Mouse (Mus musculus) midbrain, embryonic 10.5 days (tissue): ENCODE data around the gene Cyp2u1. TPM values are rescaled to one million over a fixed set of nuclear protein-coding genes. Genes with fewer than 3 reads are reported as not detected.

Experiments
- DNase-seq: peaks from one replicate; pipeline ENCODE4 v3.0.0-alpha.2; 2017; ENCODE audit warnings: low spot score
- H3K27ac ChIP-seq: fragments of 300-500 bp; sonication (generic); replicated peaks from 2 replicates; pipeline ENCODE4 v1.5.1; 2016; ENCODE audit warnings: mild to moderate bottlenecking
- H3K27me3 ChIP-seq: fragments of 300-500 bp; sonication (generic); 2 replicates; pipeline ENCODE4 v1.6.1; 2016; ENCODE audit warnings: low read depth, mild to moderate bottlenecking; ENCODE audit not compliant: poor library complexity, severe bottlenecking
- H3K36me3 ChIP-seq: fragments of 300-500 bp; sonication (generic); 2 replicates; pipeline ENCODE4 v1.6.1; 2016; ENCODE audit warnings: mild to moderate bottlenecking, moderate library complexity
- H3K4me1 ChIP-seq: fragments of 300-500 bp; sonication (generic); 2 replicates; pipeline ENCODE4 v1.6.1; 2016
- H3K4me3 ChIP-seq: fragments of 300-500 bp; sonication (generic); 2 replicates; pipeline ENCODE4 v1.5.1; 2016; ENCODE audit warnings: mild to moderate bottlenecking, moderate library complexity
- H3K9me3 ChIP-seq: fragments of 300-500 bp; sonication (generic); replicated peaks from 2 replicates; pipeline ENCODE4 v1.6.1; 2016; ENCODE audit warnings: mild to moderate bottlenecking
- WGBS: fragments of 180-500 bp; shearing (Covaris S2); methylation state at CpG from one replicate; pipeline ENCODE4 v1.1.7; 2016; 5-methylcytosine and 5-hydroxymethylcytosine counted together
- polyA plus RNA-seq: library from polyadenylated mRNA; unstranded; fragments of >200 nt; fragmentation: Nextera tagmentation; extraction: Ambion mirVana; gene quantifications from 2 replicates; pipeline ENCODE4 v1.2.1, GENCODE M21; 2016

Cyp2u1 gene
- polyA plus RNA-seq, 1 experiment from 2014 or later, result 1.2 TPM

DNA sequence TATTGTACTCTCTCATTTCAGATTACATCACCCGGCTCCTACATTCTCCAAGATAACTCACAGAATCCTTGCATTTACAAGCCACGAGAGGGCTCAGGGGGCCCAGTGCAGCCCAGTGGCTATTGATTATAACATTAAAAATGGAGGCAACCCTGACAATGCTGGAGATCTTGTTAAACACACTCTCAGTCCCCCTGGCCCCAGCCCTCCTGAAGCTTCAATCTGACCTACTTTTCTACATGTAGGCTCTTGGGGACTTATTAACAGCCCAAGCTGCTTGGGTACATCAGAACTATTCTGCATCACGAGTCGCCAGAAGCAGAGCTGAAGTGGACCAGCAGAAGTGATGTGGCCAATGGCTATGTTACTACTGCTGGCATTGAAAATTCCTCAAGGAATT is 23.6 kb upstream of the Cyp2u1 start:
- no peaks in the 10 kb centered on the region for H3K4me1 ChIP-seq
- no peak overlapping the region for H3K4me3 ChIP-seq
- no peaks in the 10 kb centered on the region for H3K9me3 ChIP-seq
- DNase-seq, result no peak
- H3K27me3 ChIP-seq, result no peaks in the 10 kb centered on the region
- 92% methylated on average over 4 of the region's 4 CpGs for WGBS
- no peaks in the 10 kb centered on the region for H3K36me3 ChIP-seq
- H3K27ac ChIP-seq, result no peak overlapping the region

DNA sequence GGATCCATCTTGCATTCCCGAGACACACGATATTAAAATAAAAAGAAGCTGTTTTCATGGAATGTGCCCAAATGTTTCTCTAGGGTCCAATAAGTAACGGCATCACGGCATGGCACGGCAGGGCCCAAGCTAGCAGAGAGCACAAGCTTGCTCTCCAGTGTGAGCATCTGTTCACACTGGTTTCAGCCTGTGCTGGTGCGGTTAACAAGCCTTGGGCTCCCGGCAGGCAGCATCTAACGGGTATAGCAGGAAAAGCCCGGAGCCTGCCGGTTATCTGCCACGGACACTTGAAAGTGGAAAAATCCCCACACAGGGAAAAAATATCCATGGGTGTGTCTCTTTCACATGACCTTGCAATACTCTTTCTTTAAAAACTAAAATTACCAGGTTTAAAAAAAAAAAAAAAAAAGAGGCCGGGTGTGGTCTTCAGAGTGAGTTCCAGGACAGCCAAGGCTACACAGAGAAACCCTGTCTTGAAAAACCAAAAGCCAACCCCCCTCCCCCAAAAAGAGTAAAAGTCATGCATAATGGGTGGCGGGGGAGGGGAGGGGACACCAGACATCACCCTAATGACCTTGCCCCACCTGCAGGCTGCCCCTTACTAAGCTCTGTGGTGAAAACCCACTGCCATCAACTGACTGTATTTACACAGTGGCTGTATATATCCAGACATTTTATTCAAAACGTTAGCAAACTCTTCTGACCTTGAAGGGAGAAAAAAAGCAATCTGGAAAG is 19.2 kb upstream of the Cyp2u1 start:
- H3K27me3 ChIP-seq, result 0 out of 2 replicates have a peak, but pooled peaks cover 3% of the 10 kb centered on the region
- no peak for DNase-seq
- no peaks in the 10 kb centered on the region for H3K36me3 ChIP-seq
- H3K4me3 ChIP-seq, result no peak overlapping the region
- no peaks in the 10 kb centered on the region for H3K9me3 ChIP-seq
- H3K4me1 ChIP-seq, result no peaks in the 10 kb centered on the region
- WGBS, result 81% methylated on average over 14 of the region's 14 CpGs
- no peak overlapping the region for H3K27ac ChIP-seq

DNA sequence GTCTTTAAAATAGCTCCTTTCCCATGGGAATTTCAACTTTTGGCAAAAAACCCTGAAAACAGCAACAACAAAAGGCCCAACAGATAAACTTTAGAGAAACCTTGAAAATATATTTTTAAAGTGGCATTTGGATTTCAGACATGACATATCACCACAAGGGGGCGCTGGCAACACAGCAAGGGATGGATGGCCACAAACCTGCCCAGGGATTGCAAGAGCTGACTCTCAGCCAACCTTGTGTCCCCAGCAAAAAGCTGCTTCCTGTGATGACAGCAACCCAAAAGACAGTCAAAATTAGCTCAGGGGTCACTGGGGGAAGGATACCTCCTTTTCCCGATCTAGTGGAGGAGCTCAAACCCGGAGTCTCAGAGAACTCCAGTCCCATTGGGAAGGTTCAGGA is 17.2 kb upstream of the Cyp2u1 start:
- H3K4me3 ChIP-seq, result no peak overlapping the region
- no peak overlapping the region for H3K27ac ChIP-seq
- no peaks in the 10 kb centered on the region for H3K36me3 ChIP-seq
- DNase-seq, result peak; percentile 74
- no peaks in the 10 kb centered on the region for H3K9me3 ChIP-seq
- WGBS, result 8% methylated on average over 3 of the region's 3 CpGs
- peaks cover 10% of the 10 kb centered on the region for H3K4me1 ChIP-seq
- H3K27me3 ChIP-seq, result 0 out of 2 replicates have a peak, but pooled peaks cover 3% of the 10 kb centered on the region

DNA sequence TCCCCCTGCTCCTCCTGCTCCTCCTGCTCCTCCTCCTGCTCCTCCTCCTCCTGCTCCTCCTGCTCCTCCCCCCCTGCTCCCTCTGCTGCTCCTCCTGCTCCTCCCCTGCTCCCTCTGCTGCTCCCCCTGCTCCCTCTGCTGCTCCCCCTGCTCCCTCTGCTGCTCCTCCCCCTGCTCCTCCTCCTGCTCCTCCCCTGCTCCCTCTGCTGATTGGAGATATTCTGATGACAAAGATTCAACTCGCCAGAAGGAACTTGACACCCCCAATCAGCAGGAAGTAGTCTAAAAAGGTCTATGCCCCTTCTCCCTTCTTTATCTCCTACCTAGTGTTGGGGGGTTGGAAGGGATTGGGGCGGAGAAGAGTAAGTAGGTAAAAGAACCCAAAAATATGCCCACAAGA is 15.2 kb upstream of the Cyp2u1 start:
- WGBS, result 59% methylated on average over 2 of the region's 2 CpGs
- Histone ChIP-seq H3K27me3 (0 out of 2 replicates have a peak, but pooled peaks cover 3% of the 10 kb centered on the region), H3K4me1 (peaks cover 10% of the 10 kb centered on the region), H3K36me3 (no peaks in the 10 kb centered on the region), H3K4me3 (no peak overlapping the region), H3K27ac (no peak overlapping the region), H3K9me3 (no peaks in the 10 kb centered on the region)
- no peak for DNase-seq

DNA sequence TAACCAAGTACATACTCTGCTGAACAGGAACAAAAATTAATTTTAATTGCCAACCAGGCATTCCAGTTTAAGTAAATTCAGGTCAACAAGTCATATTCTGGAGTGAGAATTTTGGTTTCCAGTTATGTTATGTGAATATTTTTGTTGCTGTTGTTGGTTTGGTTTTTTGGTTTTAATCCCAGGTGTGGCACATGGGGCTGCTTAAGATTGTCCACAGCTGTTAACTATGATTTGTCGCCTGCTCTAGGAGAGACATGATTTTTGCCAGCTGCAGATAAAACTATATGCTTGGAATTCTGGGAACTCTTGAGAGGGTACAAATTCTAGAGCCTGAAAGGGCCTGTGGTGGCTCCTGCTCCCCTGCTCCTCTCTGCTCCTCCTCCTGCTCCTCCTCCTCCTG is 14.1 kb upstream of the Cyp2u1 start:
- Histone ChIP-seq H3K36me3 (no peaks in the 10 kb centered on the region), H3K27me3 (0 out of 2 replicates have a peak, but pooled peaks cover 3% of the 10 kb centered on the region), H3K4me3 (no peak overlapping the region), H3K9me3 (no peaks in the 10 kb centered on the region), H3K27ac (no peak overlapping the region), H3K4me1 (peaks cover 10% of the 10 kb centered on the region)
- 94% methylated on average over 1 of the region's 1 CpGs for WGBS
- no peak for DNase-seq

DNA sequence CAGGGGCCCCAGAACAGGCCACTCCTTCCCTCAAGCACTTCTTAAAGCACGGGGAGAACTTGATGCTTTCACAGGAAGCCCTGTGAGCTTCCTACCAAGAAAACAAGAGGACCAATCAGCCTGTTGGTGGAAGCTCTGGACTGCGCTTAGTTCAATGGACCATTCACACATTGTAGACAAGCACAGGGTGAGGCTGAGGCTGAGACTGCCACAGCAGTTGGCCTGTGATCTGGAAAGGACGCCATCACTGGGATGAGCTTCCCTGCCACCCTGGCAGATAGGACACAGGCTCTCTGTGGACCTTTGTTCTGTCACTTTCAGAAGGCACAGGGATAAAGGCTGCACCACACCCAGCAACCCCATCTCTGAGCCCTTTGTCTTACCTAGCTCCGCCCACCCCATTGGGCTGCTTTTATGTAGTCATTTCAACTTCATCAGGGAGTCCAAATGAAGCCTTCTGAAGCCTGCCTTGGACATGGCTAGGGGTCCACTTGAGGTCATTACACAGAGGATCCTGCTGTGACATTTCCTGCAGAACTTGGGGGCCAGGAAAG is 13.0 kb upstream of the Cyp2u1 start:
- Histone ChIP-seq H3K27ac (no peak overlapping the region), H3K4me3 (no peak overlapping the region), H3K27me3 (0 out of 2 replicates have a peak, but pooled peaks cover 3% of the 10 kb centered on the region), H3K4me1 (peaks cover 10% of the 10 kb centered on the region), H3K9me3 (no peaks in the 10 kb centered on the region), H3K36me3 (no peaks in the 10 kb centered on the region)
- 51% methylated on average over 4 of the region's 4 CpGs for WGBS
- DNase-seq, result no peak

DNA sequence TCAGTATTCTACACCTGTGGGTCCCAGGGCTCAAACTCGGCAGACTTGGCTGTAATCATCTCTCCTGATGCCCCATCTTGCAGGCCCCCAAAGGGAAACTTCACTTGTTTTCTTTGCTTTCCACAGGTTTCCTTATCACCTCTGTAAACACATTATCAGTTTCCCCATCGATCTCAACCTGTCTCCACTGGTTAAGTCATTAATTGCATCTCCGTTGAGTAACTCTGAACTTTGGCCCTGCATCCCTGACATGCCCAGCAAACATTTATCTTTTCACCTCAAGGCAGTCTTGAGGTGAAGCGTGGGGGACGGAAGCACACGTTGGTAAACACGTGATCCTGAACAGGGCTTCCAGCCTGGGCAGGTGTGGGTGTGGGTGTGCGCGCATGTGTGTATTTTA is 9.3 kb upstream of the Cyp2u1 start:
- DNase-seq, result no peak
- H3K4me3 ChIP-seq, result no peak overlapping the region
- H3K36me3 ChIP-seq, result no peaks in the 10 kb centered on the region
- H3K27ac ChIP-seq, result no peak overlapping the region
- H3K9me3 ChIP-seq, result peaks cover 13% of the 10 kb centered on the region; the same call in 1 of the 2 replicates
- no peaks in the 10 kb centered on the region for H3K27me3 ChIP-seq
- 91% methylated on average over 9 of the region's 9 CpGs for WGBS
- peaks cover 10% of the 10 kb centered on the region for H3K4me1 ChIP-seq

DNA sequence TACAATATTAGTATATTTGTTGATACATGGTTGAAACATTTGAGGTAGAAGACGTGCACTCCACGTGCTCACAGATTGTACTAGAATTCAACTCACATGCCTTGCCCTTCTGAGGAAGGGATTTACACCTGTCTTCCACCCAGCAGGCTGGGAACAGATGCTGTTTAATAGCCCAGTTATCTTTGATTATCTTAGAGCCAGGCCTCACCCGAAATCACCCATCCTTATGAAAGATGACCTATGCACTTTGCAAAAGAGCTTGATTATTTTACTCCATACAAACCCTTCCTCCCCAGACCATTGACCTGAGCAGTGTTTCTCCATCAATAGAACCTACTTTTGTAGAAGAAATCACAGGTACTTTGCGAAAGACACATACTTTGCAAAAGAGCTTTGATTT is 7.5 kb upstream of the Cyp2u1 start:
- Histone ChIP-seq H3K4me3 (no peak overlapping the region), H3K4me1 (peaks cover 3% of the 10 kb centered on the region; the same call in 1 of the 2 replicates), H3K9me3 (peaks cover 13% of the 10 kb centered on the region; the same call in 1 of the 2 replicates), H3K27me3 (no peaks in the 10 kb centered on the region), H3K36me3 (no peaks in the 10 kb centered on the region), H3K27ac (no peak overlapping the region)
- no peak for DNase-seq
- WGBS, result 95% methylated on average over 4 of the region's 4 CpGs

DNA sequence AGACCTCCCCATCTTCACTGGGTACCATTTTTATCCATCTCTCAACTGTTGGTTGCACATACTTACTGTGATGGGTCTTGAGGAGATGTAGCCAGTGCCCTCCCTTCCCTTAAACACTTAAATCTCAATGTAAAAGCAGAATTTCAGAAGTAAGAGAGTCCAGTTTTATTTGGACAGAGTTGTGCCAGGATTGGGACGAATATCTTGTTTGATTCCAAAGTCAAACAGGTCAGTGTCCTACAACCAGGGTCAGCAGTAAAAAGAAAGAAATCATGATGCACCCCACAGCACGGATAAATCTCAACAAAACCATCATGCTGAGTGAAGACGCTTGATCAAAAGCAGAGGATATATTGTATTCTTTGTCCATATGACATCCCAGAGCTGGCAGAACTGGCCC is 4.8 kb upstream of the Cyp2u1 start:
- no peaks in the 10 kb centered on the region for H3K36me3 ChIP-seq
- H3K9me3 ChIP-seq, result peaks cover 13% of the 10 kb centered on the region; the same call in 1 of the 2 replicates
- peaks cover 18% of the 10 kb centered on the region for H3K27me3 ChIP-seq
- H3K4me1 ChIP-seq, result peaks cover 5% of the 10 kb centered on the region
- no peak overlapping the region for H3K27ac ChIP-seq
- WGBS, result 90% methylated on average over 3 of the region's 3 CpGs
- DNase-seq, result no peak
- no peak overlapping the region for H3K4me3 ChIP-seq

DNA sequence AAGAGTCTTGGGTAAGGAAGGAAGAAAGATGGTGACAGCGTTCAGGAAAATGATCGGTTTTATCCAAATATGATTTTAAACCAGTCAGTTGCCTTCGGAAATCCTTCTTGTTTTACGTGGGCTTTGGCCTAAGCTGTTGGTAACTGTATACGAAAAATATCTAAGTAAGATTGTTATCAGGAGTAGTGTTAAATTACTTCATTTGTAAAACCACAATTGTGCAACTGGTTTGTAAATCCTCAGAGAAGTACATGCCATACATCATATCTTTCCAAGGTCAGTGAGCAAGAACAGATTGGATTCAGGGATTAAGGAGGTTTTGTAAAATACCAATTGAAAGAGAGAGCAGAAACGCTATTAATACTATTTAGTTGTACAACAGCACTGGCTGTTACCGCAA is 3.2 kb upstream of the Cyp2u1 start:
- Histone ChIP-seq H3K27me3 (peaks cover 26% of the 10 kb centered on the region), H3K36me3 (no peaks in the 10 kb centered on the region), H3K4me1 (peaks cover 11% of the 10 kb centered on the region), H3K4me3 (no peak overlapping the region), H3K9me3 (peaks cover 13% of the 10 kb centered on the region; the same call in 1 of the 2 replicates), H3K27ac (no peak overlapping the region)
- WGBS, result 92% methylated on average over 7 of the region's 7 CpGs
- DNase-seq, result no peak

DNA sequence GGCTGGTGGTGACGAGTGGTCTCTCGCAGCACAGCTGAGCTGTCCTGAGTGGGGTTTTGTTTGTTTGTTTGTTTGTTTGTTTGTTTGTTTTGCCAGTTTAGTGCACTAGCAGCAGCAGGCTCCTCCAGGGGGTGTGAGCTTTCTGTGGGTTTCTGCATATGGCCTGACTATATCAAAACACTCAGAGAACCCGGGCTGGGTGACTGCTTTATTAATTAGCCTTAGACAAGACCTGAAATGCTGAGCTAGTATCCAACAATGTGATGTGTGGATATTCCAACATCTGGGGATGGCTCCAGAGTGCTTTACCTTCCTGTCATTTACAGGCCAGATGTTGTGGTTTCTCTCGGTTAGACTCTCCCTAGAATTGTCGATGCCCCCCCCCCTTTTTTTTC is 290 bp upstream of the Cyp2u1 start:
- Histone ChIP-seq H3K27ac (no peak overlapping the region), H3K36me3 (no peaks in the 10 kb centered on the region), H3K9me3 (peaks cover under 1% of the 10 kb centered on the region; the same call in 1 of the 2 replicates), H3K4me1 (peaks cover 11% of the 10 kb centered on the region), H3K4me3 (peak overlapping the region; percentile 85), H3K27me3 (peaks cover 36% of the 10 kb centered on the region)
- WGBS, result 20% methylated on average over 5 of the region's 5 CpGs
- no peak for DNase-seq

DNA sequence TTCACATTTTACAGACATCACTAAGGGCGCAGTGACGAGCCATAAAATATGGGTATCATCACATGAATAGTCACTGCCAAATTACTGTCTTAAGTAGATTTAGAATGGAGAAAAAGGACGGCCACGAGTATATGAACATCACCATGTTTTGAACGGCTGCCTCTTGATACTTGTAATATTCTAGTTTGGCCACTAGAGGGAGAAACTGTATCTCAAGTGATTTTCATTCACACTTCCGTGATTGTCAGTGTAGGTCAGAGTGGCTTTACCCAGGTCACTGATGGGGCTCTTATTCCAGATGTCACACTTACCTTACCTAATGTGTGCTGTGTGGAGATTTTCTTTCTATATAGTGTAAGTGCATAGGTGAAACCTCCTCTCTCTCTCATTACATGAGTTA is 3.1 kb downstream of the Cyp2u1 start:
- Histone ChIP-seq H3K9me3 (no peaks in the 10 kb centered on the region), H3K27me3 (peaks cover 32% of the 10 kb centered on the region), H3K36me3 (no peaks in the 10 kb centered on the region), H3K27ac (no peak overlapping the region), H3K4me3 (no peak overlapping the region), H3K4me1 (peaks cover 11% of the 10 kb centered on the region)
- no peak for DNase-seq
- WGBS, result 12% methylated on average over 6 of the region's 6 CpGs

DNA sequence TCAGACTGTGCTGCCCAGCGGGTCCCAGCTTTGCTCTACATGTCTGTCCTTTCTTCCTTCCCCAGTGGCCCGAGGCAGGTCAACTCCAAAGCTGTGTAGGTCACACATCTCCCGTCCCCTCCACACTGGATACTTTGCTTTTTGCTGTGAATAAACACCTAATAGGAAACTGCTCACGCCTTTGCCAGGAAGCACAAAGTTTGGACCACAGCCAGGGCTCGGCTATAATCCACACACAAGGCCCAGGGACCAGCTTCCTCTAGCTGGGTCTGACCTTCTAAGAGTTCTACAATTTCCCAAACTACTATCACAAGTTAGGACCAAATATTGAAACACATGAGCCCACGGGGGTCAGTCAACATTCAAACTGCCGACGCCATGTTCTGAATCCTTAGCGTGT is 3.9 kb downstream of the Cyp2u1 start:
- 92% methylated on average over 9 of the region's 9 CpGs for WGBS
- no peak overlapping the region for H3K4me3 ChIP-seq
- peaks cover 26% of the 10 kb centered on the region for H3K27me3 ChIP-seq
- no peak overlapping the region for H3K27ac ChIP-seq
- H3K4me1 ChIP-seq, result peaks cover 11% of the 10 kb centered on the region
- no peaks in the 10 kb centered on the region for H3K36me3 ChIP-seq
- DNase-seq, result no peak
- no peaks in the 10 kb centered on the region for H3K9me3 ChIP-seq
